Mouse (Mus musculus) kidney, adult 11 months (tissue): ENCODE measurements around the gene Mdn1.

Source experiments
- DNase-seq: peaks from one replicate; pipeline ENCODE4 v3.0.0; 2022

Gene Mdn1

DNA sequence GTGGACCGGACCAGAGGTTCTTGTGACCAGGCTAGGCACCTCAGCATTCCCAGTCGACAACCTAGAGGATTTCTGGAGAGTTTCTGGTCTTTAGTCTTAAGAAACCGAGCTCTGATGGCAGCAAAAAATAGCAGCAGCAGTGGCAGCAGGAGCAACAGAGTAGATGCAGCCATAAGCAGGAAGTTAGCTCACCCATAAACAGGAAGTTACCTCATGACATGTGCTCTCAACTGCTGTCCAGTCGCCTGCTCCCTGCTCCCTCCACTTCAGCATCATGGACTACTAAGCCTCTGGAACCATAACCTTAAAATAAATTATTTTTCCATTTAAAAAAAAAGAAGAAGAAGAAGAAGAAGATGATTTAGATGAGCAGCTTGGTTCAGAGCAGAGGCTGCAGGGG lies 132.1 kb downstream of the Mdn1 start:
- no peak for DNase-seq

- DNase-seq = no peak
Measured at GRCm38 (mm10) chr4:32798976-32799375, 142.1 kb downstream of the Mdn1 start.

- peak; percentile 76 for DNase-seq
Measured at GRCm38 (mm10) chr4:32799966-32800576, 143.2 kb downstream of the Mdn1 start, which contains the start of gene Lyrm2. Gene Lyrm2 (plus strand): TSS chr4:32800253.

DNA sequence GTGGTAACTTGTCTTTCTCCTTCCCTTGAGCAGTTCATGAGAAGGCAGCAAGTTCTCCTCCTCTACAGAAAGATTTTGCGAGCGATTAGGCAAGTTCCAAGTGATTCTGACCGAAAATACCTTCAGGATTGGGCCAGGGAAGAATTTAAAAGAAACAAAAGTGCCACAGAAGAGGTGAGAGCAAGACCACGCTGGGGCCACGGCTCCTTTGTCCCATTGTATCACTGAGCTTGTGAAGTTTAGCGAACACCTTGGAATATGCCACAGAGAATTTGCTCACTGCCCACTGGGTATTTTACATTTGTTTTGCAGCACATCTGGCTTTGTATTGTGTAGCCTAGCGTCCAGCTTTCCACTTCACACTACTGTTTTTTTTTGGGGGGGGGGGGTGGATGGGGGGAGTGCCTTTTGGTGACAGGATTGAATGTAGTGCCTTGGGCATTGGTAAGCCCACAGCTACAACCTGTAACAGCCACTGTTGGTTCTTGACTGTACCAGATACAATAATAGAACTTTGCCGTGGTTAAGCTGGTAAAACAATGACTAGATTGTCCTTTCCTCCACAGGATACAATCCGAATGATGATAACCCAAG lies 143.8 kb downstream of the Mdn1 start:
- DNase-seq = no peak

DNA sequence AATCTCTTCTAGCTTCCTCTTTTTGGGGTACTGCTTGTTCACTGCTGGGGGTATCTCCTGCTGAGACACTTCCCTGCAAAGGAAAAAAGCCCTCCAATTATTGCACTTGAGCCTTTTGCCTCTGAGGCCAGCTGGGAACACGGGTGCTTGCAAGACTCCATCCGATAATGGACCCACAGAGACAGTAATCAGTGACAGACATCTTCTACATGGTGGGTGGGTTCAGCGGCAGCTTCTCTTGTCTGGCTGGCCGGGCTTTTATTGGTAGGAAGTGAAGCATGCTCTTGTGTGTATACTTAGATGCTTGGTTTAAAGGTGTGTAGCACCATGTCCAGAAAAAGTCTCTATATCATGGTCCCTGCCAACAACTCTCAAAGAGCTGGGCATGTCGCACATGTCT lies 160.6 kb downstream of the Mdn1 start:
- no peak for DNase-seq

- DNase-seq = no peak
Measured at GRCm38 (mm10) chr4:32820676-32821075, 163.8 kb downstream of the Mdn1 start.

- peak; percentile 57 for DNase-seq
Measured at GRCm38 (mm10) chr4:32824254-32824653, 167.3 kb downstream of the Mdn1 start.
